Comparison of ENCODE assay signal across 11 mouse cellular contexts in the genomic region with DNA sequence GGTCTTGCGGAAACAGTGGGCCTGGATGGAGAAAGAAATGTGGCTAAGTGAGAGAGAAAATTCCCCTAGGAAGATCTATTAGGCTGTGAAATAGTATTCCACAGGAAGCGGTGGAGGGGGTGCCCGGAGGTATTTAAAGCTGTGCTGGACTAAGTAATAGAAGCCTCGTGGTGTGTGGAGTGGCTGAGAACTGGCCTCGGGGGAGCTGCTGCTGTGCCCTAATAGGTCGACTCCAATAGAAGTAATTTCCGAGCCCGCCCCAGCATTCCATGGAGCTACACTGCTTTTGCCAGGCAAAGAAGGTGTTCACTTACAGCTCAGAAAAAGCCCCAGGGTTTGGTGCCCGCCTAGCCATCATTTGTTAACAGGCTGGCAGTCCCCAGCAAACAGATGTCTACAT.
DNase-seq lines count a peak whose midpoint lies in the region; ATAC-seq and TF ChIP-seq lines count a peak whose summit lies in the region.
"Had no signal": no experiment of that assay in that cellular context is flagged by ENCODE, and none has a peak within 500 bp of the region (broad histone marks: within the 10 kb centered on the region; RNA-seq: fewer than 3 reads in every experiment).

No protein-coding gene starts in this region.

- peak; percentile 91 for ATAC-seq in limb, embryonic 14.5 days (ENCODE audit: low FRiP score, low read depth)

- H3K27me3 ChIP-seq in heart, adult 2 months (ENCODE audit: control insufficient read depth, insufficient read depth, low read length), result no peaks in the 10 kb centered on the region
- no peaks in the 10 kb centered on the region for H3K27me3 ChIP-seq in embryonic facial prominence, embryonic 10.5 days (replicated peaks; ENCODE audit: low read depth, poor library complexity, severe bottlenecking)
- H3K27me3 ChIP-seq in limb, embryonic 14.5 days (ENCODE audit: control insufficient read depth, insufficient read depth, low read length), result no peaks in the 10 kb centered on the region
- H3K27me3 ChIP-seq: heart, embryonic 15.5 days had no signal

- DNase-seq in heart, postnatal 4 days, result peak; percentile 15
- DNase-seq in heart, adult 2 months, result no peak
- peak; percentile 82 for DNase-seq in embryonic facial prominence, embryonic 10.5 days (ENCODE audit: low spot score)
- peak; percentile 55 for DNase-seq in kidney, adult 11 months
- DNase-seq in limb, embryonic 14.5 days (ENCODE audit: low spot score), result peak; percentile 91
- no peak for DNase-seq in spleen, postnatal 36 days (ENCODE audit: low spot score in 2 of 2)
- DNase-seq in layer of hippocampus, adult 9-10 months (ENCODE audit: low spot score), result no peak
- DNase-seq in T-cell, adult 2 months (ENCODE audit: low spot score), result no peak
- DNase-seq: cerebellum, adult 8-10 months; lung, postnatal 36 days had no signal

- 54% methylated on average over 9 of the region's 9 CpGs for WGBS in heart, adult 2 months
- WGBS in embryonic facial prominence, embryonic 10.5 days, result 27% methylated on average over 9 of the region's 9 CpGs
- WGBS in limb, embryonic 14.5 days, result 8% methylated on average over 9 of the region's 9 CpGs

- peak overlapping the region; percentile 6; the same call in 1 of the 2 replicates for H3K4me2 ChIP-seq in limb, embryonic 14.5 days (replicated peaks; ENCODE audit: low read depth, low read length, severe bottlenecking)
- H3K4me2 ChIP-seq: heart, embryonic 15.5 days had no signal

- peaks cover 3% of the 10 kb centered on the region for H3K4me1 ChIP-seq in heart, adult 2 months (ENCODE audit: control insufficient read depth, insufficient read depth, low read length)
- H3K4me1 ChIP-seq in embryonic facial prominence, embryonic 10.5 days, result peaks cover 36% of the 10 kb centered on the region
- H3K4me1 ChIP-seq in limb, embryonic 14.5 days (ENCODE audit: control insufficient read depth, insufficient read depth, low read length), result peaks cover 36% of the 10 kb centered on the region

- H3K36me3 ChIP-seq in heart, adult 2 months (ENCODE audit: control insufficient read depth, insufficient read depth, low read length), result no peaks in the 10 kb centered on the region
- H3K36me3 ChIP-seq in embryonic facial prominence, embryonic 10.5 days (replicated peaks), result no peaks in the 10 kb centered on the region
- no peaks in the 10 kb centered on the region for H3K36me3 ChIP-seq in limb, embryonic 14.5 days (ENCODE audit: control insufficient read depth, insufficient read depth, low read length)
- H3K36me3 ChIP-seq: heart, embryonic 15.5 days had no signal

- intact Hi-C loops in heart, adult 2 months (cut with DNase I), result no loop called here

- no peak for TF ChIP-seq EP300 in heart, adult 2 months (IDR thresholded peaks at IDR 0.05; ENCODE audit: insufficient read depth, low read depth, low read length)

- no peak overlapping the region for H3K4me3 ChIP-seq in heart, adult 2 months
- 0 out of 2 replicates have a peak overlapping the region, but pooled peaks have one; percentile 5 for H3K4me3 ChIP-seq in embryonic facial prominence, embryonic 10.5 days
- H3K4me3 ChIP-seq in limb, embryonic 14.5 days (replicated peaks; ENCODE audit: low read length), result no peak overlapping the region
- H3K4me3 ChIP-seq: heart, embryonic 15.5 days had no signal

- H3K27ac ChIP-seq in heart, adult 2 months, result no peak overlapping the region
- H3K27ac ChIP-seq in embryonic facial prominence, embryonic 10.5 days (replicated peaks), result peak overlapping the region; percentile 76
- H3K27ac ChIP-seq in limb, embryonic 14.5 days (replicated peaks; ENCODE audit: low read depth, low read length), result peak overlapping the region; percentile 67
- H3K27ac ChIP-seq: heart, embryonic 15.5 days had no signal

- no peak for TF ChIP-seq CTCF in heart, adult 2 months (IDR thresholded peaks at IDR 0.05)

- H3K9me3 ChIP-seq in embryonic facial prominence, embryonic 10.5 days, result no peaks in the 10 kb centered on the region
- no peaks in the 10 kb centered on the region for H3K9me3 ChIP-seq in limb, embryonic 14.5 days (ENCODE audit: control insufficient read depth, low read length)
- H3K9me3 ChIP-seq: heart, embryonic 15.5 days had no signal

- no peak for TF ChIP-seq POLR2A in heart, adult 2 months (IDR thresholded peaks at IDR 0.05; ENCODE audit: insufficient read depth, low read depth, low read length)
- TF ChIP-seq POLR2A in limb, embryonic 14.5 days (IDR thresholded peaks at IDR 0.05; ENCODE audit: borderline replicate concordance, extremely low read depth, insufficient read depth, insufficient read length), result no peak

- H3K79me2 ChIP-seq in heart, adult 2 months (replicated peaks; ENCODE audit: control insufficient read depth, insufficient read depth, low read length), result no peaks in the 10 kb centered on the region

- H3K9ac ChIP-seq in heart, adult 2 months (ENCODE audit: low read depth, low read length), result no peak overlapping the region
- H3K9ac ChIP-seq in limb, embryonic 14.5 days (ENCODE audit: low read depth, low read length, severe bottlenecking), result no peak overlapping the region
- H3K9ac ChIP-seq: heart, embryonic 15.5 days had no signal

Comparison
In these comparisons a context has a peak if more than half of its experiments do, and no peak if none do; other contexts are left out.
1. DNase-seq: peak in heart, postnatal 4 days (single experiment), embryonic facial prominence, embryonic 10.5 days (single experiment), kidney, adult 11 months (single experiment) and limb, embryonic 14.5 days (single experiment); none in heart, adult 2 months (0 of 2), spleen, postnatal 36 days (0 of 2), layer of hippocampus, adult 9-10 months (single experiment) and T-cell, adult 2 months (single experiment).